Mouse (Mus musculus): ENCODE data around the gene Cfap161. TPM values are rescaled to one million over a fixed set of nuclear protein-coding genes. Genes with fewer than 3 reads are reported as not detected.

Gene Cfap161
- total RNA-seq (2023): not detected

GRCm38 (mm10) chr7:83794705-83795104 lies at the start of gene Cfap161:
Gene Cfap161, minus strand, starts transcription at chr7:83794880.

GRCm38 (mm10) chr7:83745413-83746106 lies 49.1 kb downstream of the Cfap161 start, which contains the start of gene Il16:
Gene Il16, minus strand, starts transcription at chr7:83745726.

Other genes with a start within 250 kb of the Cfap161 start
- gene Tmc3, start 210.0 kb downstream of the Cfap161 start, total RNA-seq (2023): 0.37 TPM
- 10.1 TPM for gene Stard5, start 162.9 kb downstream of the Cfap161 start, total RNA-seq (2023)
- gene Il16, start 49.2 kb downstream of the Cfap161 start, total RNA-seq (2023): 173 TPM
- 7.1 TPM for gene Tlnrd1, start 89.4 kb upstream of the Cfap161 start, total RNA-seq (2023)
- gene Mesd, start 89.6 kb upstream of the Cfap161 start, total RNA-seq (2023): 37.0 TPM